Mouse (Mus musculus): ENCODE measurements around the gene Tenm1.

- no peak for TF ChIP-seq CTCF (IDR thresholded peaks at IDR 0.05; ENCODE audit: extremely low read depth, insufficient read length, insufficient replicate concordance, low read depth, low read length)
- TF ChIP-seq POLR2A (IDR thresholded peaks at IDR 0.05; ENCODE audit: low read depth, low read length): no peak
Observed at GRCm38 (mm10) chrX:42973562-42973961, 455.4 kb downstream of the Tenm1 start.

All from small intestine, adult 2 months (tissue).